Mouse (Mus musculus): ENCODE measurements around the gene Clec3b. TPM values are rescaled to one million over a fixed set of nuclear protein-coding genes. Genes with fewer than 3 reads are reported as not detected.

Clec3b gene
- total RNA-seq, 2 experiments from 2014 or later, result not detected

Other genes starting within 250 kb of the Clec3b start
- gene Zfp105, start 227.9 kb upstream of the Clec3b start, total RNA-seq (2014; fragmentation: Nextera tagmentation), result 3.3 and 5.4 TPM in 2 replicates
- 1.5 and 2.8 TPM in 2 replicates for gene Zfp105, start 227.9 kb upstream of the Clec3b start, total RNA-seq (2017)
- 27.6 and 61.2 TPM in 2 replicates for gene 1110059G10Rik, start 199.9 kb upstream of the Clec3b start, total RNA-seq (2014; fragmentation: Nextera tagmentation)
- 24.9 and 35.6 TPM in 2 replicates for gene 1110059G10Rik, start 199.9 kb upstream of the Clec3b start, total RNA-seq (2017)
- gene Kif15, start 199.9 kb upstream of the Clec3b start, total RNA-seq (2014; fragmentation: Nextera tagmentation), result 75.0 and 101 TPM in 2 replicates
- 270 and 405 TPM in 2 replicates for gene Kif15, start 199.9 kb upstream of the Clec3b start, total RNA-seq (2017)
- gene Tmem42, start 129.6 kb upstream of the Clec3b start, total RNA-seq (2014; fragmentation: Nextera tagmentation), result 8.9 and 9.7 TPM in 2 replicates
- 9.2 and 16.6 TPM in 2 replicates for gene Tmem42, start 129.6 kb upstream of the Clec3b start, total RNA-seq (2017)
- gene Tgm4, start 116.2 kb upstream of the Clec3b start, total RNA-seq (2014; fragmentation: Nextera tagmentation), result 2.1 TPM in 1 of 2 replicates, not detected in the other
- 0.05 TPM in 1 of 2 replicates, not detected in the other for gene Tgm4, start 116.2 kb upstream of the Clec3b start, total RNA-seq (2017)
- gene Zdhhc3, start 37.7 kb upstream of the Clec3b start, total RNA-seq (2014; fragmentation: Nextera tagmentation), result 66.7 and 68.4 TPM in 2 replicates
- 43.1 and 47.1 TPM in 2 replicates for gene Zdhhc3, start 37.7 kb upstream of the Clec3b start, total RNA-seq (2017)
- gene Exosc7, start 37.7 kb upstream of the Clec3b start, total RNA-seq (2014; fragmentation: Nextera tagmentation), result 85.4 and 103 TPM in 2 replicates
- gene Exosc7, start 37.7 kb upstream of the Clec3b start, total RNA-seq (2017), result 119 and 126 TPM in 2 replicates
- not detected in 2 replicates for gene Cdcp1, start 65.1 kb downstream of the Clec3b start, total RNA-seq (2014; fragmentation: Nextera tagmentation)
- gene Cdcp1, start 65.1 kb downstream of the Clec3b start, total RNA-seq (2017), result 0.43 TPM in 1 of 2 replicates, not detected in the other
- 2.3 TPM in 1 of 2 replicates, not detected in the other for gene Tmem158, start 109.8 kb downstream of the Clec3b start, total RNA-seq (2014; fragmentation: Nextera tagmentation)
- 0.65 TPM in 1 of 2 replicates, not detected in the other for gene Tmem158, start 109.8 kb downstream of the Clec3b start, total RNA-seq (2017)
- gene Lars2, start 216.0 kb downstream of the Clec3b start, total RNA-seq (2014; fragmentation: Nextera tagmentation), result 9,988 and 24,943 TPM in 2 replicates
- 32.5 and 33.6 TPM in 2 replicates for gene Lars2, start 216.0 kb downstream of the Clec3b start, total RNA-seq (2017)

Measured in granulocyte monocyte progenitor cell, adult 5-6 weeks (primary cell).